Mouse (Mus musculus) cerebellum, adult 2 months (tissue): Measurements from ENCODE around the gene Fam173b.

Experiments
- CTCF ChIP-seq: fragments of 200-500 bp; IDR thresholded peaks from 2 replicates; pipeline ENCODE4 v1.5.1; 2011; ENCODE audit warnings: low read depth, mild to moderate bottlenecking, control low read depth, low read length, moderate library complexity, borderline replicate concordance; ENCODE audit not compliant: insufficient read depth
- POLR2A ChIP-seq: fragments of 200-500 bp; IDR thresholded peaks from 2 replicates; pipeline ENCODE4 v1.6.1; 2011; ENCODE audit warnings: low read length, control low read depth, borderline replicate concordance; ENCODE audit not compliant: insufficient read depth

DNA sequence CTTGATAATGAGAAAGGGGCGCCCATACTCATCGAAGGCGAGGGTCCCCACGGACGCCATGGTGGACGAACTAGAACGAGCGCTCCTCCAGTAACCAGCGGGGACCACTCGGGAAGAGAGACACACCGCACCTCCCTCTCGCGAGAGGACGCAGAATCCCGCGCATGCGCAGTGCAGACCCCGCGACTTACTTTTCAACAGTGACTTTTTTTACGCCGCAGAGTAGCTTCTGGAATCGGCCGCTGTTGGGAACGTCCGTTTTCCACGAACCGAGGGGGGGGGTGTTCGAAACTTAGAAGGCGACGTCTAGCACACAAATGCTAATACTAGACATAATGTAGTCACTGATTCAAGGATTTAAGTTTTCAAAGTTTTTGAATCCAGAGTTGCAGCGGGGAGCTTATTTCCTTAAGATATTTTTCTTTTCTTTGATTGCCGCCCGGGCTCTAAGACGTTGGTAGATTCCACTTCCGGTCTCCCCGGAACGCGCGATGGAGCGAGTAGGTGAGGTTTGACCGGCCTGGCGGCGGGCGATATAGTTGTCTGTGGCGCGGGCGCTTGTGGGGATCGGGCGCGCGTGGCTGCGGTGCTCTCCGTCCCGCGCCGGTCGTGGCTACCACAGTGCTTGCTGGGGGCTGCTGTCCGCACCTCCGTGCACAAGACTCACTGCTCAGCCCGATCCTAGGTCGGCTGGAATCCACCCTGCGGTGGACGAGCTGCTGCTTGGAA lies at the start of gene Fam173b, which contains the start of gene Cct5:
- no peak for TF ChIP-seq CTCF
- peak; percentile 89 for TF ChIP-seq POLR2A
